Mouse (Mus musculus) bone marrow, adult 2 months (tissue): ENCODE data around the gene Ptpa.

Experiments used
- CTCF ChIP-seq: fragments of 200-500 bp; IDR thresholded peaks from 2 replicates; pipeline ENCODE4 v1.5.1; 2011; ENCODE audit warnings: low read length, control low read depth; ENCODE audit not compliant: control insufficient read depth, insufficient read depth
- POLR2A ChIP-seq: fragments of 200-500 bp; IDR thresholded peaks from 2 replicates; pipeline ENCODE4 v1.6.1; 2011; ENCODE audit warnings: low read depth, mild to moderate bottlenecking, control low read depth, low read length, borderline replicate concordance; ENCODE audit not compliant: control insufficient read depth

GRCm38 (mm10) chr2:30395757-30396156 lies 20.1 kb upstream of the Ptpa start:
- no peak for TF ChIP-seq POLR2A
- no peak for TF ChIP-seq CTCF
